Mouse (Mus musculus) liver, adult 2 months (tissue): ENCODE data around the gene Cab39l.

Source experiments
- CTCF ChIP-seq: fragments of 200-500 bp; IDR thresholded peaks from 2 replicates; pipeline ENCODE4 v1.5.1; 2011; ENCODE audit warnings: low read depth, low read length, control low read depth
- POLR2A ChIP-seq: fragments of 200-500 bp; IDR thresholded peaks from 2 replicates; pipeline ENCODE4 v1.6.1; 2011; ENCODE audit warnings: low read length, control low read depth; ENCODE audit not compliant: insufficient read depth; ENCODE audit errors: extremely low read depth

DNA sequence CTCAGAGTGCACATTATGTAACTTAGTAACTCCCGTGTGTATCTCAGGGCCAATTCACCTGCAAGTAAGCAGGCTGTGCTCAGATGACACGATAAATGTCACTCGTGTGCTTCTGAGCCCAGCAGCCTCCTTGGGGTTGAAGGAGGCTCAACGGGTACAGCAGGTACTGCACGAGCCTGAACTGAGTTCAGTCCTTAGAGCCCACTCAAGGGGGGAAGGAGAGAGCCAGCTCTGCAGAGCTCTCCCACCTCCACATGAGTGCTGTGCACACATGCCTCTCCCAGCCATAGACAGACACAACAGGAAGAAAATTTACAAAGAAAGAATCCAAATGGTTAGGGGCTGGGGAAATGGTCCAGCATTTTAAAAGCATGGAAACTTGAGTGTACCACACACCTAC lies 85.1 kb downstream of the Cab39l start:
- TF ChIP-seq CTCF (no peak), POLR2A (no peak)
